Mouse (Mus musculus): ENCODE measurements around the gene E2f8. TPM values are rescaled to one million over a fixed set of nuclear protein-coding genes. Genes with fewer than 3 reads are reported as not detected.
A peak's percentile ranks its signal among the peaks of the same experiment; 100 is the strongest.

Gene E2f8
- polyA plus RNA-seq, 1 experiment from 2014 or later: 34.5 TPM

- H3K27ac ChIP-seq: no peak overlapping the region
- H3K4me1 ChIP-seq: peaks cover 6% of the 10 kb centered on the region
- no peak overlapping the region for H3K4me2 ChIP-seq
- 90% methylated on average over 6 of the region's 6 CpGs for WGBS (ENCODE audit: insufficient replicate concordance)
- H3K9ac ChIP-seq: no peak overlapping the region
- no peak for ATAC-seq
- H3K4me3 ChIP-seq: no peak overlapping the region
- no peaks in the 10 kb centered on the region for H3K27me3 ChIP-seq (replicated peaks)
- H3K9me3 ChIP-seq (replicated peaks): no peaks in the 10 kb centered on the region
- H3K36me3 ChIP-seq: peaks cover 100% of the 10 kb centered on the region
These were observed 11.3 kb downstream of the E2f8 start for GRCm38 (mm10) chr7:48870144-48870543.

GRCm38 (mm10) chr7:48867576-48867975, 13.8 kb downstream of the E2f8 start:
- WGBS (ENCODE audit: insufficient replicate concordance): 89% methylated on average over 18 of the region's 18 CpGs
- Histone ChIP-seq H3K27me3 (replicated peaks) (no peaks in the 10 kb centered on the region), H3K4me1 (peaks cover 14% of the 10 kb centered on the region), H3K4me2 (no peak overlapping the region), H3K9ac (no peak overlapping the region), H3K4me3 (no peak overlapping the region), H3K9me3 (replicated peaks) (no peaks in the 10 kb centered on the region), H3K36me3 (peaks cover 87% of the 10 kb centered on the region), H3K27ac (no peak overlapping the region)
- no peak for ATAC-seq

GRCm38 (mm10) chr7:48864671-48865458, 16.5 kb downstream of the E2f8 start:
- Histone ChIP-seq H3K4me1 (peaks cover 22% of the 10 kb centered on the region), H3K9ac (no peak overlapping the region), H3K27me3 (replicated peaks) (no peaks in the 10 kb centered on the region), H3K4me2 (no peak overlapping the region), H3K27ac (no peak overlapping the region), H3K4me3 (no peak overlapping the region), H3K9me3 (replicated peaks) (no peaks in the 10 kb centered on the region), H3K36me3 (peaks cover 60% of the 10 kb centered on the region)
- WGBS (ENCODE audit: insufficient replicate concordance): 49% methylated on average over 9 of the region's 9 CpGs
- ATAC-seq: peak; percentile 31; the same call in 1 of the 2 replicates

GRCm38 (mm10) chr7:48864199-48864598, 17.2 kb downstream of the E2f8 start:
- no peaks in the 10 kb centered on the region for H3K9me3 ChIP-seq (replicated peaks)
- no peaks in the 10 kb centered on the region for H3K27me3 ChIP-seq (replicated peaks)
- H3K4me1 ChIP-seq: peaks cover 22% of the 10 kb centered on the region
- no peak for ATAC-seq
- H3K4me3 ChIP-seq: no peak overlapping the region
- no peak overlapping the region for H3K27ac ChIP-seq
- peaks cover 54% of the 10 kb centered on the region for H3K36me3 ChIP-seq
- no peak overlapping the region for H3K9ac ChIP-seq
- no peak overlapping the region for H3K4me2 ChIP-seq

GRCm38 (mm10) chr7:48861796-48862195, 19.6 kb downstream of the E2f8 start:
- no peaks in the 10 kb centered on the region for H3K27me3 ChIP-seq (replicated peaks)
- H3K4me2 ChIP-seq: no peak overlapping the region
- peaks cover 30% of the 10 kb centered on the region for H3K36me3 ChIP-seq
- no peak for ATAC-seq
- 67% methylated on average over 4 of the region's 4 CpGs for WGBS (ENCODE audit: insufficient replicate concordance)
- H3K9ac ChIP-seq: no peak overlapping the region
- H3K27ac ChIP-seq: no peak overlapping the region
- no peaks in the 10 kb centered on the region for H3K9me3 ChIP-seq (replicated peaks)
- peaks cover 22% of the 10 kb centered on the region for H3K4me1 ChIP-seq
- no peak overlapping the region for H3K4me3 ChIP-seq

- 61% methylated on average over 1 of the region's 1 CpGs for WGBS (ENCODE audit: insufficient replicate concordance)
- Histone ChIP-seq H3K4me2 (no peak overlapping the region), H3K9me3 (replicated peaks) (no peaks in the 10 kb centered on the region), H3K27me3 (replicated peaks) (no peaks in the 10 kb centered on the region), H3K9ac (no peak overlapping the region), H3K36me3 (peaks cover 21% of the 10 kb centered on the region), H3K4me3 (no peak overlapping the region), H3K27ac (no peak overlapping the region), H3K4me1 (peaks cover 22% of the 10 kb centered on the region)
- no peak for ATAC-seq
These were observed 20.4 kb downstream of the E2f8 start for GRCm38 (mm10) chr7:48860948-48861347.

- Histone ChIP-seq H3K27ac (no peak overlapping the region), H3K4me2 (no peak overlapping the region), H3K9me3 (replicated peaks) (no peaks in the 10 kb centered on the region), H3K36me3 (peaks cover 5% of the 10 kb centered on the region; the same call in 1 of the 2 replicates), H3K9ac (no peak overlapping the region), H3K4me1 (peaks cover 9% of the 10 kb centered on the region), H3K27me3 (replicated peaks) (no peaks in the 10 kb centered on the region), H3K4me3 (no peak overlapping the region)
- no peak for ATAC-seq
- 22% methylated on average over 4 of the region's 4 CpGs for WGBS (ENCODE audit: insufficient replicate concordance)
These were observed 22.0 kb downstream of the E2f8 start for GRCm38 (mm10) chr7:48859362-48859761.

GRCm38 (mm10) chr7:48858257-48858656, 23.1 kb downstream of the E2f8 start:
- H3K9me3 ChIP-seq (replicated peaks): no peaks in the 10 kb centered on the region
- H3K27me3 ChIP-seq (replicated peaks): no peaks in the 10 kb centered on the region
- H3K27ac ChIP-seq: no peak overlapping the region
- H3K4me3 ChIP-seq: no peak overlapping the region
- ATAC-seq: no peak
- 55% methylated on average over 1 of the region's 1 CpGs for WGBS (ENCODE audit: insufficient replicate concordance)
- H3K4me1 ChIP-seq: peaks cover 9% of the 10 kb centered on the region
- H3K36me3 ChIP-seq: no peaks in the 10 kb centered on the region
- no peak overlapping the region for H3K9ac ChIP-seq
- H3K4me2 ChIP-seq: no peak overlapping the region

GRCm38 (mm10) chr7:48855461-48855860, 25.9 kb downstream of the E2f8 start:
- H3K4me1 ChIP-seq: peaks cover 10% of the 10 kb centered on the region; the same call in 1 of the 2 replicates
- no peaks in the 10 kb centered on the region for H3K27me3 ChIP-seq (replicated peaks)
- ATAC-seq: no peak
- no peak overlapping the region for H3K4me3 ChIP-seq
- no peak overlapping the region for H3K4me2 ChIP-seq
- H3K9ac ChIP-seq: no peak overlapping the region
- 80% methylated on average over 3 of the region's 3 CpGs for WGBS (ENCODE audit: insufficient replicate concordance)
- no peak overlapping the region for H3K27ac ChIP-seq
- H3K36me3 ChIP-seq: no peaks in the 10 kb centered on the region
- H3K9me3 ChIP-seq (replicated peaks): no peaks in the 10 kb centered on the region

- no peak for ATAC-seq
- Histone ChIP-seq H3K36me3 (no peaks in the 10 kb centered on the region), H3K4me1 (peaks cover 10% of the 10 kb centered on the region; the same call in 1 of the 2 replicates), H3K9me3 (replicated peaks) (no peaks in the 10 kb centered on the region), H3K4me3 (no peak overlapping the region), H3K27ac (no peak overlapping the region), H3K27me3 (replicated peaks) (no peaks in the 10 kb centered on the region), H3K4me2 (no peak overlapping the region), H3K9ac (no peak overlapping the region)
- 68% methylated on average over 13 of the region's 13 CpGs for WGBS (ENCODE audit: insufficient replicate concordance)
These were observed 27.9 kb downstream of the E2f8 start for GRCm38 (mm10) chr7:48853496-48853895.

GRCm38 (mm10) chr7:48851529-48852104, 29.8 kb downstream of the E2f8 start:
- Histone ChIP-seq H3K4me1 (peaks cover 10% of the 10 kb centered on the region; the same call in 1 of the 2 replicates), H3K9me3 (replicated peaks) (no peaks in the 10 kb centered on the region), H3K36me3 (no peaks in the 10 kb centered on the region), H3K27me3 (replicated peaks) (no peaks in the 10 kb centered on the region), H3K9ac (no peak overlapping the region), H3K27ac (no peak overlapping the region), H3K4me3 (no peak overlapping the region), H3K4me2 (no peak overlapping the region)
- 81% methylated on average over 6 of the region's 6 CpGs for WGBS (ENCODE audit: insufficient replicate concordance)
- no peak for ATAC-seq

GRCm38 (mm10) chr7:48847820-48848650, 33.4 kb downstream of the E2f8 start, which contains the start of gene Csrp3:
Gene Csrp3 (minus strand): TSS chr7:48848033.
- no peak within 1 kb of the TSS for H3K4me3 ChIP-seq
- peaks cover 8% of the 10 kb centered on the region; the same call in 1 of the 2 replicates for H3K4me1 ChIP-seq
- H3K9ac ChIP-seq: no peak within 1 kb of the TSS
- no peaks in the 10 kb centered on the region for H3K36me3 ChIP-seq
- 57% methylated on average over 11 of the region's 11 CpGs for WGBS (ENCODE audit: insufficient replicate concordance)
- no peak within 1 kb of the TSS for H3K27ac ChIP-seq
- no peaks in the 10 kb centered on the region for H3K9me3 ChIP-seq (replicated peaks)
- no peak for ATAC-seq
- no peaks in the 10 kb centered on the region for H3K27me3 ChIP-seq (replicated peaks)
- no peak within 1 kb of the TSS for H3K4me2 ChIP-seq
